Mouse (Mus musculus): Measurements from ENCODE around the gene Tmem8b.

GRCm38 (mm10) chr4:43634621-43635374 lies 34.0 kb upstream of the Tmem8b start:
- TF ChIP-seq EP300 (IDR thresholded peaks at IDR 0.05; ENCODE audit: insufficient read depth, low read depth, low read length) (no peak), POLR2A (IDR thresholded peaks at IDR 0.05; ENCODE audit: insufficient read depth, low read length) (no peak)

Measured in ES-Bruce4 (cell line).